Comparison of ENCODE assay signal across 8 mouse cellular contexts in the genomic region with DNA sequence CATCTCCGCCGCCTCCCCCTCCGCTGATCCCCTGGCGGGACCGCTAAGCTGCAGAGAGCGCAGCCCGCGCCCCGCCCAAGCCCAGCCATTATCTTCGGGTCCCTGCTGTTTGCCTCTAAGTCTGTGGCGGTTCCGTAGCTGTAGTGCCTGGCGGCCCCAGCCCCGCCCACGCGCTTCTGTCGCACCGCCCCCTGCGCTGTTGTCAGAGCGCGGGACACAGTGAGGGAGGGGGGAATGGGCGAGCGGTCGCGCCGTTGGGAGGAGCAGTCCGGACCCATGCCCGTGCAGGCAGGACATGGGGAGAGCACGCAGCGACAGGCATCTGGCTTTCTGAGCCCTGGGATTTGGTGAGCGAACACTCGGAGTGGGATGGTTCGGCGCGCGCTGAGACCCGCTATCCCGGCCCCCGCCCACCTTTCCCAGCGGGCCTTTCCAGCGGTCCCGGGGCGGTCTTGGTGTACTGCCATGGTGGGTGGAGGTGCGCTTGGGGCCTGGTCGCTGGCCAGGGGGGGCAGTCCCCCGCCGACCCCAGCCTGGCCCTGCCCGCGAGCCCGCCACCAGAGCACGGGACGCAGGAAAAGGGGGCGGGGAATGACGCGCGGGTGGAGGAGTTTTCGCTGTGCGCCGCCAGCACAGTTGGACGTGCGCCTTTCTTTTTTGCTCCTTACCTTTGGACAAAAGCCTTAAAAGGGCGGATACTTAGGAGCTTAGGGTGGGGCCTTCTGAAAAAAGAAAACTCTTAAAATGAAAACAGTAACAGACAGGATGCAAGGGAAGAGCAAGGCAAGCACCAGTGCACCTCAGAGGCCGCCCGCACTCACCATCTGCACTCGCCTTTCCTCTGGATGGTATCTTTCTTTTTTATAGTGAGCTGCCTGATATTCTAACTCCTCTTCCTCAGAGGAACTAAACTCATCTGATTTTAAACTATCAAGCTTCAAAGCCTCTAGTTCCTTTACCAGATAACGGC. TPM values are rescaled to one million over a fixed set of nuclear protein-coding genes. Genes with fewer than 3 reads are reported as not detected.
DNase-seq lines count a peak whose midpoint lies in the region; ATAC-seq lines count a peak whose summit lies in the region.

A gene (plus strand): TSS at position 205 of the 970 bp plus-strand sequence.

- H3K4me2 ChIP-seq in forebrain, embryonic 11.5 days (ENCODE audit: low read depth, low read length, severe bottlenecking) = peak within 1 kb of the TSS; percentile 38; the same call in 1 of the 2 replicates
- peak within 1 kb of the TSS; percentile 58 for H3K4me2 ChIP-seq in heart, embryonic 15.5 days
- H3K4me2 ChIP-seq in liver, embryonic 12.5 days = peak within 1 kb of the TSS; percentile 62

- no peaks in the 10 kb centered on the region for H3K36me3 ChIP-seq in forebrain, embryonic 11.5 days (ENCODE audit: control insufficient read depth, insufficient read depth, low read length)
- no peaks in the 10 kb centered on the region for H3K36me3 ChIP-seq in heart, embryonic 15.5 days
- H3K36me3 ChIP-seq in liver, embryonic 12.5 days = no peaks in the 10 kb centered on the region

- peak within 1 kb of the TSS; percentile 45 for H3K4me3 ChIP-seq in forebrain, embryonic 11.5 days (ENCODE audit: low read depth, low read length)
- peak within 1 kb of the TSS; percentile 62 for H3K4me3 ChIP-seq in heart, embryonic 15.5 days
- peak within 1 kb of the TSS; percentile 70 for H3K4me3 ChIP-seq in liver, embryonic 12.5 days

- no peaks in the 10 kb centered on the region for H3K9me3 ChIP-seq in forebrain, embryonic 11.5 days (ENCODE audit: control insufficient read depth, low read length)
- no peaks in the 10 kb centered on the region for H3K9me3 ChIP-seq in heart, embryonic 15.5 days (replicated peaks)
- H3K9me3 ChIP-seq in liver, embryonic 12.5 days (replicated peaks) = no peaks in the 10 kb centered on the region

- peak; percentile 94 for ATAC-seq in CD4-positive, CD25-positive, alpha-beta regulatory T cell, adult 4 months
- peak; percentile 99 for ATAC-seq in forebrain, embryonic 11.5 days (replicated peaks; ENCODE audit: low FRiP score)
- peak; percentile 99 for ATAC-seq in heart, embryonic 15.5 days (replicated peaks; ENCODE audit: insufficient number of reproducible peaks, insufficient read depth, low FRiP score, low read depth)
- peak; percentile 99 for ATAC-seq in liver, embryonic 12.5 days

- H3K9ac ChIP-seq in forebrain, embryonic 11.5 days (ENCODE audit: low read length) = peak within 1 kb of the TSS; percentile 63
- peak within 1 kb of the TSS; percentile 58 for H3K9ac ChIP-seq in heart, embryonic 15.5 days
- H3K9ac ChIP-seq in liver, embryonic 12.5 days = peak within 1 kb of the TSS; percentile 72

- no peaks in the 10 kb centered on the region for H3K4me1 ChIP-seq in forebrain, embryonic 11.5 days (replicated peaks; ENCODE audit: control insufficient read depth, insufficient read depth, low read length)
- no peaks in the 10 kb centered on the region for H3K4me1 ChIP-seq in heart, embryonic 15.5 days (replicated peaks)
- no peaks in the 10 kb centered on the region for H3K4me1 ChIP-seq in liver, embryonic 12.5 days

- DNase-seq in c-Kit-positive CD71-positive TER-119-positive erythroid progenitor cells, embryonic 14.5 days (ENCODE audit: low spot score) = peak; percentile 69
- peak; percentile 93 for DNase-seq in forebrain, embryonic 11.5 days (ENCODE audit: low spot score)
- DNase-seq in kidney, postnatal 14 days = peak; percentile 90
- peak; percentile 74 for DNase-seq in naive thymus-derived CD4-positive, alpha-beta T cell, adult 2 months (ENCODE audit: low read depth)
- DNase-seq in spleen, postnatal 4 days (ENCODE audit: low spot score in 2 of 2) = peak; percentile 80 to 82

- 10% methylated on average over 48 of the region's 66 CpGs for WGBS in forebrain, embryonic 11.5 days
- WGBS in heart, embryonic 15.5 days = 2% methylated on average over 42 of the region's 66 CpGs
- 3% methylated on average over 60 of the region's 66 CpGs for WGBS in liver, embryonic 12.5 days (ENCODE audit: insufficient replicate concordance)

- peak within 1 kb of the TSS; percentile 94 for H3K27ac ChIP-seq in forebrain, embryonic 11.5 days (ENCODE audit: low read depth, low read length)
- peak within 1 kb of the TSS; percentile 97 for H3K27ac ChIP-seq in heart, embryonic 15.5 days
- peak within 1 kb of the TSS; percentile 85 for H3K27ac ChIP-seq in liver, embryonic 12.5 days

- no peaks in the 10 kb centered on the region for H3K27me3 ChIP-seq in forebrain, embryonic 11.5 days (ENCODE audit: control insufficient read depth, insufficient read depth, low read length)
- no peaks in the 10 kb centered on the region for H3K27me3 ChIP-seq in heart, embryonic 15.5 days
- H3K27me3 ChIP-seq in liver, embryonic 12.5 days (replicated peaks) = no peaks in the 10 kb centered on the region

RNA-seq across cellular contexts. Expression of the gene that starts here (rescaled TPM):
- 1 to 10 TPM; 1.1 to 1.6 TPM for polyA plus RNA-seq in CD4-positive, CD25-positive, alpha-beta regulatory T cell, adult 4 months (2017; shearing (Covaris generic))
- 24.3 and 24.5 TPM in 2 replicates for polyA plus RNA-seq in forebrain, embryonic 11.5 days (2014; fragmentation: Nextera tagmentation; extraction: Ambion mirVana)
- polyA plus RNA-seq in heart, embryonic 15.5 days (2015; fragmentation: Nextera tagmentation; extraction: Ambion mirVana) = 9.3 and 10.8 TPM in 2 replicates
- 6.1 and 6.5 TPM in 2 replicates for polyA plus RNA-seq in liver, embryonic 12.5 days (2016; fragmentation: Nextera tagmentation; extraction: Ambion mirVana)

Comparison
In these comparisons a context has a peak if more than half of its experiments do, and no peak if none do; other contexts are left out.
1. Peak in every context shown above with its lines: DNase-seq, ATAC-seq, H3K4me3 ChIP-seq and H3K27ac ChIP-seq.